Mouse (Mus musculus) adrenal gland, adult 18-20 months (tissue): ENCODE data around the gene Terf2. TPM values are rescaled to one million over a fixed set of nuclear protein-coding genes. Genes with fewer than 3 reads are reported as not detected.
"Not testable (repeated sequence)": the region's sequence is repeated elsewhere in the genome, so short reads cannot be mapped to it uniquely, and the experiment has no call there.

Experiments used
- DNase-seq, 2 experiments: peaks; one replicate each; pipeline ENCODE4 v3.0.0; 2021 to 2022; ENCODE audit warnings: low spot score in 2 of 2
- total RNA-seq, 2 experiments: library from RNA; stranded (reverse); gene quantifications; 1 replicate in 1 of 2; 2 replicates in 1 of 2; pipeline ENCODE4 v1.2.3; 2021

Gene Terf2
- total RNA-seq, 2 experiments from 2014 or later: 20.5 to 22.6 TPM

DNA sequence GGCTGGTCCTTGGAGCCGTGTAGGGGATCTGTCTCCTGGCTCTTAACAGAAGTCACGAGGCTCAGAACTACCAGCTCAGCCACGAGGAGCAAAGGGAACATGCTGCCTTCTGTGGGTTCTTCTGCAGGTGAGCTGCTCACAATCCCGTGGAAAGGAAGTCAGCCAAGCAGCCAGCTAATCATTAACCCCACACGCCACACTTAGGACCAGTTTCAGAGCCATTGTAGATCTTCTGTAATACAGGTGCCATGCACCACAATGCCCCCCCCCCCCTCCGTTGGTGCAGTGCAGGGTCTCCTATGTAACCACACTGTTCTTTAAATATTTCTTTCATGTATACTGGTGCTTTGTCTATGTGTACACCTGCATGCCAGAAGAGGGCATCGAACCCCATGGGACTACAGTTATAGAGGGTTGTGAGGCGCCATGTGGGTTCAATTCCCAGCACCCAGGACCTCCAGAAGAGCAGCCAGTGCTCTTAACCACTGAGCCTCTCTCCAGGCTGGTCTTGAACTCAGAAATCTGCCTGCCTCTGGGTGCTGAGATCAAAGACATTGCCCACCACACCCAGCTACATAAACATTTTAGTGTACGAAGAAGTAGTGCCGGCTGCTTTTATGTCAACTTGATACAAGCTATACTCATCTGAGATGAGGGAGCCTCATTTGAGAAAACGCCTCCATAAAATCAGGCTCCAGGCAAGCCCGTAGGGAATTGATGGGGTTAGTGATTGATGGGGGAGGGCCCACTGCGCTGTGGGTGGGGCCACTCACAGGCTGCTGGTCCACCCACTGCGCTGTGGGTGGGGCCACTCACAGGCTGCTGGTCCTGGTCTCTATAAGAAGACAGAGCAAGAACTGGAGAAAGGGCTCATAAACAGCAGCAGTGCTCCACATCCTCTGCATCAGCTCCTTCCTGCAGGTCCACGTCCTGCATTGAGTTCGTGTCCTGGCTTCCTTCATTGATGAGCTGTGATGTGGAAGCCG is 30.5 kb downstream of the Terf2 start, which contains the start of gene Tmed6:
TSS of gene Tmed6 (minus strand) at position 134 of the 986 bp plus-strand sequence.
- DNase-seq: no peak

DNA sequence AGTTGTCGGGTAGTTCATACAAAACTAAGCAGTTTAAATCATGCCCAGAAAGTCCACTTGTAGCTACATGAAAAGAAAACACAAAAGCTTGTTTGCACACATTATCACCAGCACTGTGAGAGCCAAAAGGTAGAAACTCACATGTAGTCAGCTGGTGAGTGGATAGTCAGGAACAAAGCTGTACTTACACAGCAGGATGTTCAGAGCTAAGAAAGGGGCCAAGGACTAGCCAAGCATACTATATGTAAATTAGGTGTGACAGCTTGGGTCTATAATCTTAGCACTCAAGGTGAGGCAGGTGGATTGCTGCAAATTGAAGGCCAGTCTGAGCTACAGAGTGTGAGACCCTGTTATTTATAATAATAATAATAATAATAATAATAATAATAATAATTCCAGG is 33.7 kb downstream of the Terf2 start:
- no peak for DNase-seq

DNA sequence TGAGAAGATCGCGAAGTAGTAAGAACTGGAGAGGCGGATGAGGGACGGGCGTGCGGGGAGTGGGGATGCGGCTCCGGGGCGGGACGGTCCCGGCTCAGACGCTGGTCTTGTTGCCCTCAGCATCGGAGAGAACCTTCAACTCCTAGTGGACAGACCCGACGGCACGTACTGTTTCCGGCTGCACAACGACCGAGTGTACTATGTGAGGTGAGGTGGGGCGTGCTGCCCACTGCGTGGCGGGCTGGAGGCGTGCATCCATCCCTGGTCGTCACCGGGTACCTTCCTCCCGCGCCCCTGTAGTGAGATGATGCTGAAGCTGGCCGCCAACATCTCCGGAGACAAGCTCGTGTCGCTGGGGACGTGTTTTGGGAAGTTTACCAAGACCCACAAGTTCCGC is 39.4 kb downstream of the Terf2 start:
- DNase-seq: no peak

DNA sequence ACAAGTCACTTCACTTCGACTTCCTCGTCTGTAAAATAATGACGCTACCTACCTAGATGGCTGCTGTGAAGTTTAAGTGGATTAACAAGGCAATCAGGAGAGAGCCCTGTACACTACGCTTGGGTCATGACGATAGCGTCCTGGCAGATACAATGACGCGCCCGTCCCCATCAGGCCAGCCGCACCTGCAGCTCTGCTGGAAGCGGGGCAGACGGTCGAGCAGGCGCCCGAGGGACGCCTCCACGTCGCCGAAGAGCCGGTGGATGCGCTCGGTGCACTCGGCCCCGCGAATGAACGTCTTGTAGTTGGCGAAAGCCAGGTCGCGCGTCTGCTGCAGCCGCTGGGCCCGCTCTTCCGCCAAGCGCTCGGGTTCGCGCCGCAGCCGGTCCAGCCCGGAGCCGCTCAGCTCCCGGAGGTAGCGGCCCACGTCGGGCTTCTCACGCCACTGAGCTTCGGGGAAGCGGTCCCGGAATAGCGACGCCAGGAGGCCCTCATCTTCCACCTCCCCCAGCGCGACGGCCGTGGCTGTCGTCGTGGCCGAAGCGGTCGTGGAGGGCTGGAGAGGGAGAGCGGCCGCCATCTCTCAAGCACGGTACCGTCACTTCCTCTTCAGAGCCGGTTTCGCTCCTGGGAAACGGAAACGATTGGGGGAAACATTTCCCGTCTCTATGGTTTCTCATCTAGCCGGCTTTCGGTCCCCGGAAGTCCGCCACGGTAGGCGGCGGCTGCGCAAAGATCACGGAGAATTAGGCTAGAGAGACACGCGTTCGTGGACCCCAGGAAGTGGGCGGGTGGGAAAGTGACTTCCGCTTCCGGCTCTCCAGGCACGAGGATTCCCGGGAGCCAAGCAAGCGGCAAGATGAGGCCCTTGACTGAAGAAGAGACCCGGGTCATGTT is 40.0 kb downstream of the Terf2 start, which contains the start of the genes Cog8 and Nip7:
TSS of gene Cog8 (minus strand) at position 614 of the 897 bp plus-strand sequence.
TSS of gene Nip7 (plus strand) at position 802 of the 897 bp plus-strand sequence.
- DNase-seq: peak; percentile 86 to 88

DNA sequence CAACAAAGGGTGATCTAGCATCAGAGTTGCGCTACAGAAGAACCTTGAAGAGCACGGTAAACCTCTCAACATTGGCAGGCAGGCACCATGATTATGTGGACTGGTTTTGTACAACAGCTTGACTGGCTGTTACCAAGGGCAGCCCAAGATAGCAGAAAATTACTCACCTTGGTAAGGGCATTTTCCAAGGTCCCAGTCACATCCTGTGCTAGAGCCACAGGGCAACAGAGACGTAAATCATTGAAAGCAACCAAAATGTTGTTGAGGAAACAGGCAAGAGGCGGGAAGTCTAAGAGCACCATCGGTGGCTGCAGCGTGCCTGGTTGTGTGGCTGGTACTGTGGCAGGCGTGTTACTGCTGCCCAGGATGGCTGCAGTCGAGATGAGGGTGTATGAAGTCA is 44.3 kb downstream of the Terf2 start:
- no peak for DNase-seq

DNA sequence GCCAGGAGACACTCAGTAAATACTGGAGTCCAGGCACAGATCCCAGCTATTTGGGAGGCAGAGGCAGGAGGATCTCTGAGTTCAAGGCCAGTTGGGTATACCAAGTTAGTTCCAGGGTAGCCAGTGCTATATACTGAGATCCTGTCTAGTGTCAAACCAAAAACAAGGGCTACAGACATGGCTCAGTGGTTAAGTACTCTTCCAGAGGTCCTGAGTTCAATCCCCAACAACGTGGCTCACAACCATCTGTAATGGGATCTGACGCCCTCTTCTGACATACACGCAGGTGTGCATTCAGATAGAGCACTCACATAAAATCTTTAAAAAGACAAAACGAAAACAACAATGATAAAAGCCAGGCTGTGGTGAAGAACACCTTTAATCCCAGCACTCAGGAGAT is 46.9 kb downstream of the Terf2 start:
- DNase-seq: no peak

DNA sequence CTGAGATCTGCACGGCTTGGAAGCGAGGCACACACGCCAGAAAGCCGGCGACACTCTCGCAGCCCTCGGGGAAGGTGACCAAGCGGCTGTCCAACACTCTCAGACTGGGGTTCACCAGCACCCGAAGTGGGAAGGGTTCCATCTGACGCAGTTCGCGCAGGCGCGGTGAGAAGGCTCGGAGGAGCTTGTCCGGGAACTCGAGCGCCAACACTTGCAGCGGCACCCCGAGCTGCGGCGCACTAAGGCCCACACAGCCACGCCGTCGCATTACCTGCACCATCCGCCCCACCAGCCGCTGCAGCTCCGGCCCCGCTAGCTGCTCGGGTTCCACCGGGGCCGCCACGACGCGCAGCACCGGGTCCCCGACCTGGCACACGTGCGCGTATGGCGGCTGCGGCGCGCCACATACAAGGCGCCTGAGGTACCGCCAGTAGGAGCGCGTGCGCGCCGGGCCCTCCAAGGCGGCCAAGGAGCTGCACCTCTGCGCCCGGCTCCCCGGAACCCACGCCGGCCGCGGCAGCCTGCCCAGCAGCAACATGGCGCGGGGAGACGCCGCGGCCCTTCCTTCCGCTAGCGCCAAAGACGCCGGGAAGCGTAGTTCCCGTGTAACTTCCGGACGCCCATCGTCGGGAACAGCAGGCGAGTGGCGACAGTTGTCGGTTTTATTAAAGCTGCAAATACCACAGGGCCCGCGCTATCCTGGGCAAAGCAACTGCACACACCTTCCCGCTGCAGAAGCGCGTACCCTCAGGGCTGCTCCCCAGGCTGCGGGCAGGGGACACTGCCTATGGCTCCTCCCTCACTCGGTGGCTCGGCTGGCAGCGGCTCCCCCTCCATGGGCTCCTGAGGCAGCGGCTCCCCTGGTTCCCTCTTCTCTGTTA is 48.0 kb downstream of the Terf2 start, which contains the start of gene Pdf:
TSS of gene Pdf (minus strand) at position 554 of the 881 bp plus-strand sequence.
- DNase-seq: peak; percentile 78 to 82

DNA sequence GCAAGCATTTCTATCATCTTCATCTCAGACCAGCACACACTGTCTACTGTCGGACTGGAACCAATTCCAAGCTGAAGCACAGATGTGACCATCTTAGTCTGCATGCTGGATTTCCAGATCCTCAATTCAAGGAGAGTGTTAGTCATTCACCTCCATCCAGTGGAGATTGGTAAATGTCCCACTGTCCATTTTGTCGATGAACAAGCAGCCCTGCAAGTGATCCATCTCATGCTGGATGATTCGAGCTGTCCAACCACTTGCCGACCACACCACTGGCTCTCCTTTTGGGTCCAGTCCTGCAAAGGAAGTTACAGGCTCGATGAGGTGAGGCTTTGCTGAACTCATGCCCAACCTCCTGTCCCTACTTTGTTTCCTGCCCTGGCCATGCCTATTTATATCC is 49.4 kb downstream of the Terf2 start:
- no peak for DNase-seq

DNA sequence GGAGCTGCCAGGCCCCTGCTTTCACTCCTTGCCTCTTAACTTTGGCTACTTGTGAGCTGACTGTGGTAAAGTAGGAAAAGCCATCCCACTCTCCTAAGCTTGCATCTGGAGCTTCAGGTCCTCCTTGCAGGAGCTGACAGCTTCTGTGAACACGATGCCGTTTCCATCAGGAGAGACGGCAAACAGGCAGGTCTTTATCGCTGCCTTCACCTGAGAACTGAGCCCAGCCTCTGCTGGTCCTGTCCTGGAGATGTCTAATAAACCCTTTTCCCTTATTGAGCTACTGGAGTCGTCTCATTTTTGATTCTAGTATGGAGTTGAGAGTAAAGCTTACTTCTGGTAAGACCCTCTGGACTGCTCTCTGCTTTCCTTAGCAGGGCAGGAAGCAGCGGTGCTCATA is 50.9 kb downstream of the Terf2 start:
- DNase-seq: no peak

DNA sequence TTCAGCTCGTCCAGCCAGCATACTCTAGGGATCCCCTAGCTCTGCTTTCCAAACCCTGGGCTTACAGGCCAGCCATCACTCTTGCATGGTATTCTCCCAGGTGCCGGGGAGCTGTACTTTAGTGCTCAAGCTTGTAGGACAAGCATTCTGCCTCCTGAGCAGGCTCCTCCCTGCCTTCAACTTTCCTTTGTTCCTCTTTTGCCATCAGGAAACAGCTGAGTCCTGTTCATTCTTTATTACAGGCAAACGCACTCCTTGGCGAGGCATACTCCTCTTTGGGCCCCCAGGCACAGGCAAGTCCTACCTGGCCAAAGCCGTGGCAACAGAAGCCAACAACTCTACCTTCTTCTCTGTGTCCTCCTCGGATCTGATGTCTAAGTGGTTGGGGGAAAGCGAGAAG is 55.7 kb downstream of the Terf2 start:
- no peak for DNase-seq

DNA sequence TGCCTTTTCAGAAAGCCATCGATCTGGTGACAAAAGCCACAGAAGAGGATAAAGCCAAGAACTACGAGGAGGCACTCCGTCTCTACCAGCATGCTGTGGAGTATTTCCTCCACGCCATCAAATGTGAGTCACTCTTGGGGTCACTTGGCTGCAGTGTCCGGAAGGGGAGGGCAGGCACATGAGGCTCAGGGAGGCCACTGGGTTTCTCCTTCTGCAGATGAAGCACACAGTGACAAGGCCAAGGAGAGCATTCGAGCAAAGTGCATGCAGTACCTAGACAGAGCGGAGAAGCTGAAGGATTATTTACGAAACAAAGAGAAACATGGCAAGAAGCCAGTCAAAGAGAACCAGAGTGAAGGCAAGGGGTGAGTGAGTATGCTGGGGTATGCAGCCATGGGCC is 59.7 kb downstream of the Terf2 start:
- DNase-seq: no peak

DNA sequence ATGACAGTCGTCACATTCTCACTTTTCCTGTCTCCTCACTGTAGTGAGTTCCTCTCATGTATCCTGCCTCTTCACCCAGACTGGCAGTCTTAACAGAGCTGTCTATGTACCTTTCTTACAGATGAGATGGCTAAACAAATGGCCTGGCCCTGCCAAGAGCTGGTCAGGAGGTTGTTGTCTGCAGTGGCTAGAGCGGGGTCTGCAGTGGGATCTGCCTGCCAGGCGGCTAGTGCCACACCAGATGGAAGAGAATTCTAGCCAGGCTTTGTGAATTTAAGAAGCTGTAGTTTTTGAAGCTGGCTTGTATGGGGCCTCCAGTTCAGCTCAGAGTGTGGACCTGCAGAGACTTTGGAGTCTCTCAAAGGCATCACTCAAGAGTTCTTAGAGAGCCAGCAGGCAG is 60.7 kb downstream of the Terf2 start:
- no peak for DNase-seq

DNA sequence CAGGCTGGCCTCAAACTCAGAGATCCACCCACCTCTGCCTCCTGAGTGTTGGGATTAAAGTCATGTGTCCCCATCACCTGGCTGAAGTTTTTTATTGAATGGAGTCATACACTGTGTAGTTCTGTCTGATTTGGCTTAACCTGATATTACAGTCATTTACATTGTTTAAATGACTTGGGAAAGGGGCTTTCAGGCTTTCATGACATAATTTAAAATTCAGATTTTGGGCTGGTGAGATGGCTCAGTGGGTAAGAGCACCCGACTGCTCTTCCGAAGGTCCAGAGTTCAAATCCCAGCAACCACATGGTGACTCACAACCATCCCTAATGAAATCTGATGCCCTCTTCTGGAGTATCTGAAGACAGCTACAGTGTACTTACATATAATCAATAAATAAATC is 62.7 kb downstream of the Terf2 start:
- not testable (repeated sequence) for DNase-seq

DNA sequence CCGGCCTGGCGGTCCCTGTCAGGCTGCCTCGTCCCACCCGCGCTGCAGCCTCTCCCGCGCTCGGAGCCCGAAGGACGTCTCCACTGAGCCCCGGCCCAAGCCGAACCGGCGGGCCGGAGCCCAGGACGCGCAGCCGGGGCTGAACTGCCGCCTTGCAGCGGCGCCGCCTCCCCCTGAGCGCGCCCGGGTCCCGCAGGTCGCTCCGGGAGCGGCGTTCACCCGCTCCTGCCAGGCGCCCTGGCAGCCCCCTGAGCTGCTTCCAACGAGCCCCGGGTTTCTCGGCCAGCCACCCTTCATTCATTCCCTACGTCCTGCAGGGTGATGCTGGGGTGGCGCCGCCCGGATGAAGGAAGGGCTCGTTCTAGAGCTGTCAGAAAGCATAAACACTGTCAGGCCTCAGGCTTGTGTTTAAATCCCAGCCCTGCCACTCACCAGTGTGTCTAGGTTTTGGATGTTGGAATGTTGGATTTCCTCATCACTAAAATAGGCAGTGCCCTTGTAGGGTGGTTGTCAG is 64.7 kb downstream of the Terf2 start:
- DNase-seq: no peak

DNA sequence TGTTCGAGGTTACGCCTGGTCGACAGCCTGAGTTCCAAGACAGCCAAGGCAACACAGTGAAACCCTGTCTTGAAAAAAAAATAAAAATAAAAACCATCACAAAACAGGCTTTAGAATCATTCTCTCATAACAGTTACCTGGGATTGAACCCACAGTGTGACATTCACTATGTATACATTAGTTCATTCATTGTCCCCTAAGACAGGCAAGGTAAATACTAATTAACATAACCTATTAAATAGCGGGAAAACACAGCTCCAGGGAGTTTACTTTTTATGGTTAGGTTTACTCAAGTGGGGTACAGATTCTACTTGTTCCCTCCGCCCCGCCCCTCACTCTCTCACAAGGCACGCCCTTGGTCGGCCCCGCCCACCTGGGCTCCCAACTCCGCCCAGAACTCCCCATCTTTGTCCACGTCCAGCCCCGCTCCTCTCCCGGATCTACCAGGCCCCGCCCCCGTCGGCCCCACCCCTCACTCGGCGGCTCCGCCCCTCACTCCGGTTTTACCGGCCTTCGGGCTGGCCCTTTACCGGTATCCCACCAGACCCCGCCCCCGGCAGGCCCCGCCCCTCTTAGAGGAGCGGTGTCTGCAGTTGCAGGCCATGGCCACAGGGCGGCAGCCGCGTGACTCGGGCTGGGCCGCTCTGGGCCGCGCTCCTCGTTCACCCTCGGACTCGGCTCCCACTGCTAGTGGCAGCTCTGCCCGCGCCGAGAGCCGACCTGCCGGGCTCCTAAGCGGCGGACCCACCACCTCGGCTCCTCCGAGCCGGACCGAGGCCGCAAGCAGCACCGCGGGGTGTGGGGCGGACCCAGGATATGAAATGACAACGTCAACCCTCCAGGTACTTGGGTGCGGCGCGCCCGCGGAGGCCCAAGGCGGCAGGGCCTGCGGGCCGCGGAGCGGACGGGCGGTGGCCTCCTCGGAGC is 65.4 kb downstream of the Terf2 start, which contains the start of gene Vps4a:
TSS of gene Vps4a (plus strand) at position 573 of the 927 bp plus-strand sequence.
- peak; percentile 98 for DNase-seq

DNA sequence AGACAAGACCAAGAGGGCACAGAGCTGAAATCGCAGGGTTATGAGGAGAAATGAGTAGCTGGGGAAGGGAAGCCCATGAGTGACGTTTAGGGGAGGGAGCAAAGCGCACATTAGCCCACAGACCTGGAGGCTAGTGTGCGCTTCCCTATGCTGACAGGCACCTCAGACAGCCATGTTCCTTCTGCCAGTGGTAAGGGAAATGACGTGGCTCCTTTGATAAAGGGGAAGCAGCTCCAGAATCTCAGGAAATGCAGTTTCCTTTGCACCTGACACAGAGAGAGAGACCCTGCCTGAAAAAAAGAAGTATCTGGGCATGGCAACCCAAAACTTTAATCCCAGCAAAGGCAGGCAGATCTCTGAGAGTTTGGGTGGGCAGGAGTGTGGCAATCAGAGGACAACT is 66.3 kb downstream of the Terf2 start:
- no peak for DNase-seq

DNA sequence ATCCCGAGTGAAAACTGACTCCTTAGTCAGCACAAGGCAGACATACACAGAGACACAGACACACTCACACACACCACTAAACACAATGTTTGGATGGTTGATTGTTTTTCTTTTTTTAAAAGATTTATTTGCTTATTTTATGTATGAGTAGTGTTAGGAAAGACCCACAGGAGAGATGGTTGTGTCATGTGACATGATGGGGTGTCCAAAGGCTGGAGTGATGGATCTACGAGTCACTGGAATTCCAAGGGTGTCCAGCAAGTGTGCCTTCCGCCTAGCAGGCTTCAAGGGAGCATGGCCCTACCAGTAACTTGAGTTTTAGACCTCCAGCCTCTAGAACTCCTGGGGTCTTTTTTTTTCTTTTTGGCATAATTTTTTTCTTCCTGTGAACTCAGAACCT is 67.0 kb downstream of the Terf2 start:
- no peak for DNase-seq

DNA sequence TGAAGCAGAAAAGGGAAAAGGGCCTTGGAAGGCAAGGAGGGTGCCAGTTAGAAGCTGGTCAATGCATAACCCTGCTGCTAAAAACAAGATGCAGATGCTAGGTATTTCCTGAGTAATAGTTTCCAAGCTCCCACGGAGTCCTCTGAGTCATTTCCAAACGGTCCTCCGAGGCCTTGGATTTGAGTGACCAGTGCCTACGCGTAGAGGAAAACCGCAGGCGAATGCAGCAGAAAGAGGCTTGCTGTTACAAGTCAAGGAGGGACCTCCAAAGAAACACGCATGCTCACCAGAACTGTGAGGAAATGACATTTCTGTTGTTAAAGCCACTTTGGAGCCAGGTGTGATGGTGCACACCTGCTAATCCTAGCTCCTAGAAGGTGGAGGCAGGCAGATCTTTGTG is 72.9 kb downstream of the Terf2 start:
- DNase-seq: peak in 1 of 2 experiments; percentile 58
